Mouse (Mus musculus): ENCODE data around the gene Baz1b.

DNA sequence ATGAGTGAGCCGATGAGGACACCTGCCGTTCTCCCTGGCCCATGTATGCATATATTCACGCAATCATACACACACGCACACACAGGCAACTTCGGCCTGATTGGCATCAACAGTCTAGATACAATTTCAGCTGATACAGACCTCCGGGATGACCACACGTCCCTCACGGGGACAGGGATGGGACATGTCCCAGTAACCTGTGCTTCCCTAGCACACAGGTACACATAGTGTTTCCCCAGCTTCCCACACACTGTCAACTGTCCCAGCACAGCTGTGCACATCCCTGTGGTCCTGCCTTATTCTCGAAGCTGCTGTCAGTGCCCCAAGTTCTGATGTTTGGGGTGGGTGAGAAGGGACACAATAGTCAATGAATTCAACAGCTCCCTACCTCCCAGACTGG, 60.3 kb downstream of the Baz1b start:
- TF ChIP-seq POLR2A (IDR thresholded peaks at IDR 0.05; ENCODE audit: insufficient read depth, low read depth, low read length) (no peak), EP300 (IDR thresholded peaks at IDR 0.05; ENCODE audit: insufficient read depth, low read depth, low read length) (no peak), CTCF (IDR thresholded peaks at IDR 0.05) (no peak)

Measured in heart, adult 2 months (tissue).